Mouse (Mus musculus): ENCODE results near the gene Gpr142.

GRCm38 (mm10) chr11:114818185-114818584 lies 19.5 kb downstream of the Gpr142 start:
- TF ChIP-seq CTCF (conservative IDR thresholded peaks at IDR 0.05; ENCODE audit: low read length) (no peak), NANOG (IDR thresholded peaks at IDR 0.05; ENCODE audit: borderline replicate concordance, low read length) (no peak)

Data from E14TG2a.4 (cell line).